Mouse (Mus musculus) liver, postnatal 0 days (tissue): ENCODE results near the gene Trem2. TPM values are rescaled to one million over a fixed set of nuclear protein-coding genes. Genes with fewer than 3 reads are reported as not detected.

Experiments used
- ATAC-seq: fragments of 200-750 bp; cut with Nextera tagmentation; 2 replicates; pipeline ENCODE4 v1.8.0; 2017; ENCODE audit warnings: mild to moderate bottlenecking, moderate library complexity
- DNase-seq: peaks from one replicate; pipeline ENCODE4 v3.0.0-alpha.2; 2016
- H3K27ac ChIP-seq: fragments of 300-500 bp; sonication (generic); 2 replicates; pipeline ENCODE4 v1.5.1; 2014; ENCODE audit warnings: antibody characterized with exemption, moderate library complexity, mild to moderate bottlenecking, low read depth
- H3K27me3 ChIP-seq: fragments of 300-500 bp; sonication (generic); 2 replicates; pipeline ENCODE4 v1.6.1; 2014; ENCODE audit warnings: low read length, control low read depth, mixed read lengths; ENCODE audit not compliant: insufficient read depth
- H3K36me3 ChIP-seq: fragments of 300-500 bp; sonication (generic); replicated peaks from 2 replicates; pipeline ENCODE4 v1.6.1; 2014; ENCODE audit warnings: mild to moderate bottlenecking, control low read depth, low read length, moderate library complexity, mixed read lengths; ENCODE audit not compliant: insufficient read depth
- H3K4me1 ChIP-seq: fragments of 300-500 bp; sonication (generic); 2 replicates; pipeline ENCODE4 v1.6.1; 2014; ENCODE audit warnings: antibody characterized with exemption, mild to moderate bottlenecking, control low read depth; ENCODE audit not compliant: insufficient read depth
- H3K4me2 ChIP-seq: fragments of 300-500 bp; sonication (generic); 2 replicates; pipeline ENCODE4 v1.6.1; 2014; ENCODE audit warnings: low read depth, mild to moderate bottlenecking, low read length, moderate library complexity, mixed read lengths
- H3K4me3 ChIP-seq: fragments of 300-500 bp; sonication (generic); 2 replicates; pipeline ENCODE4 v1.5.1; 2014; ENCODE audit warnings: low read depth, low read length
- H3K9ac ChIP-seq: fragments of 300-500 bp; sonication (generic); replicated peaks from 2 replicates; pipeline ENCODE4 v1.6.1; 2014; ENCODE audit warnings: mild to moderate bottlenecking, moderate library complexity
- H3K9me3 ChIP-seq: fragments of 300-500 bp; sonication (generic); 2 replicates; pipeline ENCODE4 v1.6.1; 2016; ENCODE audit warnings: mild to moderate bottlenecking, control low read depth, low read length, mixed read lengths
- CTCF ChIP-seq: sonication (generic); IDR thresholded peaks from 2 replicates; pipeline ENCODE4 v1.5.1; 2016; ENCODE audit warnings: antibody characterized with exemption, low read depth
- EP300 ChIP-seq: IDR thresholded peaks from 2 replicates; pipeline ENCODE4 v1.6.1; 2016; ENCODE audit warnings: antibody characterized with exemption, low read depth, mild to moderate bottlenecking
- WGBS: fragments of 180-500 bp; shearing (Covaris S2); extraction: QIAGEN DNeasy Blood & Tissue Kit; methylation state at CpG from one replicate; pipeline ENCODE4 v1.1.7; 2014; ENCODE audit not compliant: insufficient replicate concordance; 5-methylcytosine and 5-hydroxymethylcytosine counted together
- polyA plus RNA-seq: library from polyadenylated mRNA; unstranded; fragments of >200 nt; fragmentation: Nextera tagmentation; extraction: Ambion mirVana; gene quantifications from 2 replicates; pipeline ENCODE4 v1.2.1, GENCODE M21; 2015

Gene Trem2
- polyA plus RNA-seq, 1 experiment from 2014 or later = 5.6 TPM

GRCm38 (mm10) chr17:48365511-48366155 is 19.4 kb downstream of the Trem2 start:
- ATAC-seq (no peak), DNase-seq (no peak)
- Histone ChIP-seq H3K9ac (no peak overlapping the region), H3K4me2 (no peak overlapping the region), H3K4me1 (no peaks in the 10 kb centered on the region), H3K27me3 (no peaks in the 10 kb centered on the region), H3K36me3 (no peaks in the 10 kb centered on the region), H3K27ac (no peak overlapping the region), H3K4me3 (no peak overlapping the region), H3K9me3 (no peaks in the 10 kb centered on the region)
- 78% methylated on average over 9 of the region's 9 CpGs for WGBS
- TF ChIP-seq CTCF (no peak), EP300 (no peak)

GRCm38 (mm10) chr17:48366806-48367205 is 20.6 kb downstream of the Trem2 start:
- Histone ChIP-seq H3K27ac (no peak overlapping the region), H3K4me2 (no peak overlapping the region)
- WGBS = 81% methylated on average over 5 of the region's 5 CpGs

GRCm38 (mm10) chr17:48371621-48372020 is 25.4 kb downstream of the Trem2 start:
- Histone ChIP-seq H3K9me3 (no peaks in the 10 kb centered on the region), H3K27ac (no peak overlapping the region), H3K4me2 (no peak overlapping the region), H3K27me3 (no peaks in the 10 kb centered on the region), H3K4me1 (no peaks in the 10 kb centered on the region), H3K9ac (no peak overlapping the region), H3K36me3 (no peaks in the 10 kb centered on the region), H3K4me3 (no peak overlapping the region)
- DNase-seq (no peak), ATAC-seq (no peak)
- TF ChIP-seq CTCF (no peak), EP300 (no peak)

More at GRCm38 (mm10) chr17:48366806-48367205, 20.6 kb downstream of the Trem2 start:
- TF ChIP-seq EP300 (no peak), CTCF (no peak)
- ATAC-seq (no peak), DNase-seq (no peak)
- Histone ChIP-seq H3K4me1 (no peaks in the 10 kb centered on the region), H3K36me3 (no peaks in the 10 kb centered on the region), H3K9ac (no peak overlapping the region), H3K9me3 (no peaks in the 10 kb centered on the region), H3K27me3 (no peaks in the 10 kb centered on the region), H3K4me3 (no peak overlapping the region)

GRCm38 (mm10) chr17:48372987-48373386 is 26.8 kb downstream of the Trem2 start:
- TF ChIP-seq EP300 (no peak), CTCF (no peak)
- H3K9me3 ChIP-seq = no peaks in the 10 kb centered on the region
- ATAC-seq (no peak), DNase-seq (no peak)
- no peaks in the 10 kb centered on the region for H3K36me3 ChIP-seq
- no peak overlapping the region for H3K4me2 ChIP-seq
- no peaks in the 10 kb centered on the region for H3K27me3 ChIP-seq
- no peaks in the 10 kb centered on the region for H3K4me1 ChIP-seq
- H3K27ac ChIP-seq = no peak overlapping the region
- no peak overlapping the region for H3K4me3 ChIP-seq
- no peak overlapping the region for H3K9ac ChIP-seq
- WGBS = 81% methylated on average over 8 of the region's 8 CpGs

- 79% methylated on average over 1 of the region's 1 CpGs for WGBS
- ATAC-seq = no peak
- no peaks in the 10 kb centered on the region for H3K4me1 ChIP-seq
Measured at GRCm38 (mm10) chr17:48376102-48376501, 29.9 kb downstream of the Trem2 start.

GRCm38 (mm10) chr17:48379050-48379449 is 32.8 kb downstream of the Trem2 start:
- Histone ChIP-seq H3K4me2 (no peak overlapping the region), H3K9me3 (no peaks in the 10 kb centered on the region), H3K9ac (no peak overlapping the region), H3K36me3 (no peaks in the 10 kb centered on the region), H3K27ac (no peak overlapping the region), H3K4me1 (no peaks in the 10 kb centered on the region), H3K27me3 (no peaks in the 10 kb centered on the region), H3K4me3 (no peak overlapping the region)
- DNase-seq = no peak
- no peak for ATAC-seq
- TF ChIP-seq CTCF (no peak), EP300 (no peak)

More at GRCm38 (mm10) chr17:48376102-48376501, 29.9 kb downstream of the Trem2 start:
- H3K9me3 ChIP-seq = no peaks in the 10 kb centered on the region
- no peaks in the 10 kb centered on the region for H3K36me3 ChIP-seq
- no peak overlapping the region for H3K9ac ChIP-seq
- H3K27me3 ChIP-seq = no peaks in the 10 kb centered on the region
- no peak for DNase-seq
- H3K4me3 ChIP-seq = no peak overlapping the region
- no peak overlapping the region for H3K27ac ChIP-seq
- TF ChIP-seq EP300 (no peak), CTCF (no peak)
- H3K4me2 ChIP-seq = no peak overlapping the region
